Mouse (Mus musculus) heart, adult 18-20 months (tissue): ENCODE data around the gene Hspb7. TPM values are rescaled to one million over a fixed set of nuclear protein-coding genes. Genes with fewer than 3 reads are reported as not detected.

ENCODE experiments used
- DNase-seq, 2 experiments: peaks; one replicate each; pipeline ENCODE4 v3.0.0; 2021 to 2022; ENCODE audit warnings: mixed read lengths in 1 of 2
- total RNA-seq, 2 experiments: library from RNA; stranded (reverse); gene quantifications; 2 replicates each; pipeline ENCODE4 v1.2.3; 2021

Gene Hspb7
- total RNA-seq, 2 experiments from 2014 or later = 1,275 to 1,343 TPM

DNA sequence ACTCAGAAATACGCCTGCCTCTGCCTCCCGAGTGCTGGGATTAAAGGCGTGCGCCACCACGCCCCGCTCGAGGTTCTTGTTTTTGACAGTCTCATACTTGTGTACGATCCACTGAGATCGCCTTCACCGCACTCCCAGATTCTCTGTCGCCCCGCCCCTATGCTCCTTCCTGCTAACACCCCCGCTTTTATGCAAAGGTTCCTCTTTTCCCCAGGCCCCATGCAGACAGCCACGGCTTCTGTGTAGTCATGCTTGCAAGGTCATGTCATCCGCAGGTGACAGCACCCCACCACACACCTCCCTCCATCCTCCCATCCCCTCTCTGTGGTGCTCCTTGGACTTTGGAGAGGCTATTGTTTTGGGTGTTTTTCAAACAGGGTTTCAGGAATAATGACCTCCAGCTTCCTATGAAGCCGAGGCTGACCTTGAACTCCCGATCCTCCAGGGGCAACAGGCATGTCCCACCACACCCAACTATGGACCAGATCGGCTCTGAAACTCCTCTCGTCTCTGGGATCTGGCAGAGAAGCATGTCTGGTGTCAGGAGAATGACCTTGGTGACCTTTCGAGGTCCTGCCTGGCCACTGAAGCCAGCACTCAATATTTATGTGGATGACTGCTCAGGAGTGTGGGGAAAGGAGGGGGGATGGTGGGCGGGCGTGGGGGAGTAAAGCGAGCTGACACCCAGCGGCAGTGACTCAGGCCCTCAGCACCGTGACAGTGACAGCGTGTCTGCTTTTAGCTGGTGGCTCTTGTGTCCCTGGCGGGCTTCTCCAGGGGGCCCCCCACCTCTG lies 984 bp upstream of the Hspb7 start:
- peak; percentile 24 to 65 for DNase-seq

DNA sequence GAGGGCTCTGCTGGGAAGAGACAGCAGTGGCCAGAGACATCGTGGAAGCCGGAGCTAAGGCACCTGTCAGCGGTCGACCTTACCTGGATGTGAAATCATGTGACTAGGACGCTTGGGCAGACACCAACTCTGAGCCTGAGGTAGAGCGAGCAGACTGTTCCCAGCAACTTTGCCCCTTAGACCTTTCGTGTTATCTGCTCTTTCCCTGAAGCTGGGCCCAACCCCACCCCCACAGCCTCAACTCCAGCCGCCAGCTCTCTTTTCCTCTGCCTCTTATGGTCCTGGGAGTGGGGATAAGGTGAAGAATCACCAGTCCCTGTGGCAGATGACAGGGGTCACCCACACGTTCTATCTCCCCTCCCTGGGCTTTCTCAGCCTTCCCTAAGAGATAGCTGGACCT lies 307 bp downstream of the Hspb7 start:
- DNase-seq = peak; percentile 57 to 64

DNA sequence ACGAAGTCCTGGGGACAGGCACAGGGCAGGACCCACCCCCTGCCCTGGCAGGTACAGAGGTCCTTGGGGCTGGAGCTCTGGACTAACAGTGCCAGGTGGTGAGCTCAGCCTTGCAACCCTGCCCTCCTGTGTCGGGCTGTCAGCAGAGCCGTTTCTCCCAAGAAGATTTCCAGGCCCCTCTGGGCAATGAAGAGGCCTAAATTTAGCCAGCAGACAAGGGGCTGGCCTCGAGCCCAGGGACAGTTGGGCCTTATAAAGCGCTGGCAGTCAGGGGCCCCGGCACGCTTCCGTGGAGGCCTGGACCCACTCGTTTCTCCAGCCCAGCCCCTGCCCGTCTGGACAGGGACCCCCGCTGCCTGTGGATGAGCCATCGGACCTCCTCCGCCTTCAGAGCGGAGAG lies 844 bp downstream of the Hspb7 start:
- peak; percentile 88 to 90 for DNase-seq

DNA sequence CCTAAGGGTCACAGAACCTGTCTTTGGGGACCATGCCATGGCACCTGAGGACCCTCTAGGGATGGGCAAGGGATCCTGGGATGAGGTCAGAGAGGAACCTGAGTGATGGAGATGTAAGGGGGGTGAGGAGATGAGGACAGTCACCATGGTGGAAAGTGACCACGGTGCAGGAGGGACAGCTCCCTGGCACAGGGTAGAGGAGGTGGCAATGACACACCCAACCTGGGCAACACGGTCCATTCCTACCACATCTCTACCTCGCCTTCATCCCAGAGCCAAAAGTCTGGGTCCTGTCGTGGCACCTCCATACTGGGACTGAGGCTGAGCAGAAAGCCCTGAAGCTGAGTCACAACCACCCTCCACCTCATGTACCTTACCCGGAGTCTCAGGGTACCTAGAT lies 2.3 kb downstream of the Hspb7 start:
- peak in 1 of 2 experiments; percentile 49 for DNase-seq

DNA sequence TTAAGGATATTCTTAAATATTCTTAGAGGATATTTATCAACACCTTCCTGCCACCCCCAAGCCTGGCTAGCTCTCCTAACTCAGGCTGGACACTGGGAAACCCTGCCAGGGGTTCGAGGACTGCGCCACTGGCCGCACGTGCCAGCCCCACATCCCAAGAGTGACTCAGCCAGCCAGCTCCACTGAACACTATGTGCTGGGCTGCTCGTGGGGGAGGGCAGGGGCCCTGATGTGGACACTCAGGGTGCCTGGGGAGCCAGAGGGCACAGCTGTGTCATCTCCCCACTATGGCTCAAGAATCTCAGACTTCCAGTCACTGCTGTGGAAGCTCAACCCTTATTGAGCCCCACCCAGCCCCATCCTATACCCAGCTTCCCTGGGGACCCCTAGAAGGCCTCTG lies 2.7 kb downstream of the Hspb7 start:
- peak; percentile 68 to 69 for DNase-seq

DNA sequence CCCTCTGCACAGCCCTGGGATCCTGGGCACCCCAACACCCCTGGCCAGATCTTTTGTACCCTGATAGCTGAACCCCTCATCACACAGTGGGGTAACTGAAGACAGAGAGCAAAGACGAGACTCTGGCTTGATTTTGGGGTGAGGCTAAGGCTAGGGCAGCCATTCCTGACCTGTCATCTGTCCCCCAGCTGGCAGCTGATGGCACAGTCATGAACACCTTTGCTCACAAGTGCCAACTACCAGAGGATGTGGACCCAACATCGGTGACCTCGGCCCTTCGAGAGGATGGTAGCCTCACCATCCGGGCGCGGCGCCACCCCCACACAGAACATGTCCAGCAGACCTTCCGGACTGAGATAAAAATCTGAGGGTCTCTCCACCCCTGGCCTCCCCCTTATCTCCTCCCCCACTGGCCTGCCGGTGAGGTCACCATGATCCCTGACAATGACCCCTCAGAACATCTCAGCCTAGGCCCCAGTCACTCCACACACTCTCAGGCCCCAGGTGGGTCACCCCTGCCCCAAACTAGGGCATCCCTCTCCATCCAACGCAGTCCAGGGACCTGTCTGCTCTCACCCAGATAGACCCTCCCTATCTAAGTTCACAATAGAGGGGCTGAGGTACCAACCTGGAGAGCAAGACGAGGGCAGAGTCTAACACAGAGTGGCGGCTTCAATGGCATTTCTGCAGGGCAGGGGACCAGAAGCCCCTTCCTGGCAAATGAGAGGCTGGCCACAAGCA lies 3.3 kb downstream of the Hspb7 start:
- DNase-seq = peak in 1 of 2 experiments; percentile 33

DNA sequence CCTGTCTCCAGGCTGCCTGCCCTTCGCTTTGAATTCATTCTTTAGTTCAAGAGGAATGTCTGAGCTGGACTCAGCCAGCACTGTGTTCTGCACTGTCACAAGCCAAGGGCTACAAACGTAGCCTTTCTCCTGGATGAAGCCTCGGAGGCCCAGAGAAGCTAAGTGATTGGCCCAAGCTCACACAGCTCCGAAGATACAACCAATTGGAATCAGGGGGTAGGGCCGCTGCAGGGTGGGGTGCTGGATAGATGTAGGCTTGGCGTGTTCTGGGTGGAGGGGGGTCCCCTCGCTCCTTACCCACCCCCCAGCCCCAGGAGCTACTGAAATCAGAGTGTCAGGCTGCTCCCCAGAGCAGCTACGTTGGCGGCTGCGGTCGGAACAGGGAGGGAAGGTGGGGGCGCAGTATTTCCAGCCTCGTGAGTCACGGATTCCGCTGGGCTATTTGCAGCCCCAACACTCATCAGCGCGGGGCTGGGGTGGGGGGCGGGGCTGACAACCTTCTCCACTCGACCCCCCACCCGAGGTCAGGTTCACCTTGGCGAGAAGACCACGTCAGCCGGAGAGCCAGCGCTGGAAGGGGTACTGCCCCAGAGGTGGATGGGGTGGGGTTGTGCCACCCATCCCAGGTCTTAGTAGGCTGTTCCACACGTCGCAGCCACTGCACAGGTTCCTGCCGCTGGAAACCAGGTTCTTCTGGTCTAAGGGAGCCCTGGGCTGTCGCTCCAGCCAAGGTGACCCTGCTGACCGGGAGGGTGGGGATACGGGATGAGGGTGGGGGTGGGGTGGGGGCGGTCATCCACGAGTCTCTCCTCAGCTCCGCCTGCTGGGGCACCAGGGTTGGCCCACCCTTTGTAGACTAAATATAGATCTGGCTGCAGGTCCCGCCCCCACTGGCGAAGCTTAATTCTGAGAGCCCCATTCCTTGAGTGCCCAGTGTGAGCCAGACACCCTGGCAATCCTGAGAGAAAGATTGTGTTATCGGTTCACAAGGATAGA lies 5.2 kb downstream of the Hspb7 start:
- DNase-seq = peak; percentile 82 to 84

DNA sequence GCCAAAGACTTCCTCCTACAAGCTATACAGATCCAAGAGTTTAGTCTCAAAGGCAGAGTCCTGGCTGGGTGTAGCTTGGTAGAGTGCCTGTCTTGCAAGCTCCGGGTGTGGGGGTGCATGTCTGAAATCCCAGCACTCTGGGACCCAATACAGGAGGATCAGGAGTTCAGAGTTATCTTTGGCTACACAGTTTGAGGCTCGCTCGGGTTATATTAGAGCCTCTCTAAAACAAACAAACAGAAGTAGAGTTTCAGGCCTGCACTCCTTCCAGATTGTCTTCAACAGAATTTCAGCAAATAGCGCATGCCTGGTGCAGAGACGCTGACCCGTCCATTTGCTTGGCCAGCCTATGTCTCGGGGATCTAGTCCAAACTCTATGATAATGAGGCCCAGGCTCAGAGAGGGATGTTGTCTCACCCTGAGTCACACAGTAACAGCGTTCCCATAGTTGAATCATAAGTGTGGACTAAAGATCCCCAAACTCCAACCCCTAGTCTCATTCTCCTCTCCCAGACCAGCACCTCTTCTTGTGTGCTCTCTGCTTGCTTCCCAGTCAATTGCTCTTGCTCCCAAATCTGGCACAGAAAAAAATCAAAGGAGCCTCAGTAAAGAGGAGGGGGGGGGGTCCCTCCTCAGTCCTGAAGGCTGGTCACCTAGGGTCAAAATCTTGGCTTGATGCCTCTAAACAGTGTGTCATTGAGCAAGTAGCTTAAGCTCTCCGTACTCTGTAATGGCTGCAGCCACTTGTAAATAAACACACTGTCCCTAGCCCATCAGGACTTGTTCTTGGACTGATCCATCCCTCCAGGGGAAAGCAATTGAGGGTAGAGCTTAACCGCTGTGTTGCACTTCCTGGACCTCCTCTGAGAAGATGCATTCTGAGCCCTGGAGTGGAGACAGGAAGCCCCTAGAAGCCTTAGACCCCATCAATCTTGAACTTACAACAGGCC lies 6.5 kb downstream of the Hspb7 start:
- peak; percentile 55 to 59 for DNase-seq

DNA sequence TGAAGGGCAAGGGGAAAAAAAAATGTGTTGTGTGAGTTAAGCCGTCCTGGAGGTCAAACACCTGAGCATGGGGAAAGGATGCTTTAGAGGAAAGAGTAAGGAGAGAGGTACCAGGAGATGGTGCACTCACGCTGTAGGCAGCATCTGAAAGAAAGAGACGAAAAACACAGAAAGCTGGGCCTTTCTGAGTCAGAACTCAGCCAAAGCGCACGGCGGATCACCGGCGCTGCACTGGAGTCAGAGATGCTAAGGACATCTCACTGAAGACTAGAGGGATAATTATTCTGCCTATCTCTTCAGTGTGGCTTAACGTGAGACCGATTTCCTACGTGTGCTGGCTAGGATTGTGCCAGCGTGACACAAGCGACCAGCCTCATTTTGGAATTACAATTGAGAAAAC lies 7.3 kb downstream of the Hspb7 start:
- no peak for DNase-seq

DNA sequence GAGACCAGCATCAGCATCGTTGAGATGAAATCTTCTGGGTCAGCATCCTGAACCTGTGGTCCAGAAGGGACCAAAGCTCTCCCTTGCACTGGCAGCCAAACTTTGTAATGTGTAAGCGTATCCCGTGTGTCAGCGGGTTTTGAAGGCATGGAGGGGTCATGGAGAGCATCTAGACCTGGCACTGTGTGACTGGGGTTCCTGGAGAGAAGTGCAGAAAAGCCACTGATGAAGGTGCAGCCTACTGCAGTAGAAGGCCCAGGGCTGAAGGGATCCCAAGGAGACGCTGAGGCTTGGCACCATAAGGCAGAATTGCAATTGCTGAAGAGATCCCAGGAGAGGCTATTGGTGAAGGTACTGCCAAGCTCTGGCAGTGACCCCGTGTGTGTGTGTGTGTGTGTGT lies 8.8 kb downstream of the Hspb7 start:
- no peak for DNase-seq

DNA sequence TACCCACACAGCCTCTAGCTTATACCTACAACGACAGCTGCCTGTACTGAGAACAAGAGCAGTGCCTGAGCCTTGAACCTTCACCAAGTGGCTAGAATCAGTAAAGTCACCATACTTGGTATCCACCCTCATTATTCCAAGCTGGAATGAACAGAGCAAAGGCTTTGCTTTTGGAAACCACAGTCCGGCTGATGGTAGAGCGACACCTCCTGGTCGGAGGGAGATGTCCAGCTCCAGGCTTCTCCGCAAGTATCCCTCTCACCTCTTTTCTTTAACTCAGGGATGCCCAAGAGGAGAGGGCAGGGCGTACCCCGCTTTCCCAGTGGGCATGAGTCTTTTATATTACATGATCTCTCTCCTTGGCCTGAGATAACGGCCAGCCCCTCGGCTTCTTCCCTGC lies 9.3 kb downstream of the Hspb7 start:
- DNase-seq = peak in 1 of 2 experiments; percentile 61

DNA sequence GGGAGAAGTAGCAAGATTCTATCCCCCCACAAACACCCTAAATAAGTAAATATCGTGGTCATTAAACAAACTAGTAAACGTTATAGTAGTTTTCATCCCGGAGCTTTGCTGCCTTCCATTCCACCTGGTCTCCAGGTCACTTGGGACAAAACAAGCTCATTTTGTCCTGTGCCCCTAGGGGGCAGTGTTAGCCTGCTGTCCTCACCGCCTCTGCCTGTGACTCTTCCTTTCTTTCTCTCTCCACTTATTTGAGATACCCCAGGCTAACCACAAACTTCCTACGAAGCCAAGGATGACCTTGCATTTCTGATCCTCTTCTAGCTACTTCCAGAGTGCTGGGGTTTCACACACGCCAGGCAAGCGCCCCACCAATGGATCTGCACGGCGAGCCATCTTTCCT lies 10.4 kb downstream of the Hspb7 start:
- DNase-seq = peak; percentile 75 to 88

DNA sequence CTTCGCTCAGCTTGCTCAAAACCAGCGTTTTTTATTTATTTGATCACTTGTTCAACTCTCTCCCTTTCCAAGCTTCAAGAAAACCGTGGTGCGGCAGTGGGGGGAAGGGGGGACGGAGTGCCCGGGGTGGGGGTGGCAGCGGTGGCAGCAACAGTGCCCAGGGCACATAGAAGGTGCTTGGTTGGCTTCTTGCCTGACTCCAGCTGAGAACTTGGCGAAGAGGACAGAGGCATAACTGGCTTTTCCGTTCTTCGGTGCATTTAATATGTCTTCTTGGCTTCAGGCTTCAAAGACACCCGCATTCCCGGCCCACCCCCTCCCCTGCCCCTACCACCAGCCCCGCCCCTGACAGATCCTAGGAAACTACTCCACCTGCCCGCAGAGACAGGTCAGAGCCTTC lies 12.1 kb downstream of the Hspb7 start:
- no peak for DNase-seq

DNA sequence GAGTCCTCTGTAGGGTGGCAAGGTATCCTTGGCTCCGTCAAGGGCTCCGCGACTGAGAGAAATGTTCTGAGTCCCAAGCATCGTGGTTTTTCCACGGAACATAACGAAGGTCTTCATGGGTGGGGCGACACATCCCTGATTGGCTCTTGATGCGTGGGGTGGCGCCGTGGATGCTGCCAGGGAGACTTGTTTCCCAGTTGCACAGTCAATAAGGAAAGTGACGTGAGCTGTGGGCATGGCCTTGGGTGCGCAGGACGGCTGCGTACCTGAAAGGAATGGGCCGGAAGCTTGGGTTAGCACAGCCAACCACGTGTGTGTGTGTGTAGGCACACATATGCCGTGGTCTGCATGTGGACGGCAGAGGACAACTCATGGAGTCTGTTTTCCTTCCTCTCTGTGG lies 12.6 kb downstream of the Hspb7 start:
- DNase-seq = no peak

DNA sequence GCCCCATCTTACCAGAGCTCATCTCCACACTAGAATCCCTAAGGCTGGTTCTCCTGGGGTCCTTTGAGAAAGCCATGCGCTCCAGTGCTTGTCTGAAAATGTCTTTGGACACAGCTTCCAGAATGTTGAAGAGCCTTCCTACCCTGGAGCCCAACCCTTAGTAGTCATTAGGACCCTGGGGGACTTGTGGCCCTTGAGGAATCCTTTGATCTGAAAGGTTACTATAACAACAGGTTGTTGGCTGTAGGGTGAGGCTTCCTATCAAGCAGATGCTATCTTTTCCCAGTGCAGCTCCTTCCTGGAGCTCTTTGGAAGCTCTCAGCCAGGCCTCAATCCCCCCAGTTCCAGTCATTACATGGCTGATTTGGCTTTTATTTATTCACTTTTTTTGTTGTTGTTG lies 15.4 kb downstream of the Hspb7 start, which contains the start of gene Srarp:
Srarp (minus strand) TSS at position 132 of the 400 bp plus-strand sequence.
- peak in 1 of 2 experiments; percentile 43 for DNase-seq

DNA sequence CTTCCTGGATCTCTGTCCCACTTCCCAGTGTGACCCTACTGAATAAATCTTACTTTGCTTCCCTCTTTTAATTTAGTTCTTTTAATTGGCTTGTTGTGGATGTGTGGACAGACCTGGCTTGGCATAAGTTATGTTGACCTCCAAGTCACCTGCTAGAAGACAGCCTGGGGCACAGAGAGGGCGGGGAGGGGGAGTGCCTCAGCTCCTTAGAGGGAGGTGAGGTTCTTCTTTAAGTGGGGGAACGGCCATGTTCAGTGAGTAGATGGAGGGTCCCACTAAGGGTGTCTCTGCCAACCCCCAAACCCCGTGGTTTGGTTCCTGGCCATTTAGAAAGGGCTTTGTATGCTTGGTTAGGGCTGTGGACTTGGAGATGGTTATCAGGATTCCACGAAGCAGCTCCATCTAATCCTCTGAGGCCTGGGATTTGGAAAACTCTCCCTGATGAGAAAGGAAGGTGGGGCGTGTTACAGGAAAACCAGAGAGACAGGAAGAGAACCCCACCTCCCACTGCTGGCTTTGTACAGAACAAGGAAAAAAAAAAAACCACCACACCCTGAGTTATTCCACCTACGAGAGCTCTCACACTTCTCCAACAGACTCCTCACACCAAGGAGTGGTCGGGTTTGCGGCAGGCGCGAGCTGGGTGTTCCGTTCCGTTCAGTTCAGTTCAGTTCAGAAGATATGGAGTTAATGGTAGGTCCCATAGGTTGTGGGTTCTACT lies 18.7 kb downstream of the Hspb7 start:
- peak in 1 of 2 experiments; percentile 63 for DNase-seq

DNA sequence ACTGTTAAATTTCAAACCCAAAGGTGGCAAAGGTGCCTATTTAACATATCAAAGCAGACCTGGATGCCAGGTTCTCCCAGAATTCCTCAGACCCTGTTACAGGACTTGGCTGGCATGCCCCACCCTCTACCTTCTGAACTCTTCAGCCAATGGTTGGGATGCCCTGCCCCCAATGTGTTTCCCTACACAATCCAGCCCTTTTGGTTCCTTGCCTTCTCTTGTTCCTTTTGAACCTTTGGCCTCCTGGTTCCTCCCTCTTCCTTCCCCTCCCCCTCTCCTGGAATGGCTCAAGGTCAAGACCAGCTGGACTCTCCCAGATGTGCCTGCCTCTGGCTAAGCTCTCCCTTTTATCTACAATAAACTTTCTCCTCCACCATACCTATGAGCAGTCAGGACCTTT lies 20.3 kb downstream of the Hspb7 start:
- DNase-seq = no peak

DNA sequence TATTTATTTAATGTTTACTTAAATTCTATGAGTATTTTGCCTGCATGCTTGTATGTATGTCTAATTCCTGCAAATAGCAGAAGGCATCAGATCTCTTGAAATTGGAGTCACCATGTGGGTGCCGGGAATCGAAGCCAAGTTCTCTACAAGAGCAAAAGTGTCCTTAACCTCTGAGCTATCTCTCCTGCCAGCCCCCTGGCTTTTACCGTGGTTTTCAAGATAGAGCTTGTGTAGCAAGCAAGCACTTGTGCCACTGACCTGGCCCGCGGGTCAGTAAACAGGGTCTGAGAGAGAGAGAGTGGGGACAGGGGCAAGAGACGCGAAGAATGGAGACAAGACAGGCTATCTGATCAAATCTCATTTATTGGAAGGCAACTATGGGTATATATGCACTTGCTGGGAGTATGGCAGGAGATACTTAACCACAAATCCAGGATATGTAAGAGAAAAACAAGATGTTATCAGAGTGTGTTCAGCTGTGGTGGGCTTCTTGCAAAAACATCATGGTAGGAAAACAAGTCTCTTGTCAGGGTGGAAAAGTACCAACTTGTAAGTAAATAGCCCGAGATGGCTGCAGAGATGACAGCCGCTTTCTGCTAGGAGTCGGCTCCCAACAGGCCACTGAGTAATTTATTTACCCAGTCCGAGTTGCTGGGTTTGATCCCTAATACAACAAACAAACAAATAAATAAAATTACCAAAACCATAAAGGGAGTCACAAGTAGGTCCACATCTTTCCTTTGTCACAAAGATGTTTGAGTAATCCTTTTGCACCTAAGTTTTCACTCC lies 23.3 kb downstream of the Hspb7 start:
- DNase-seq = no peak
